Mouse (Mus musculus) liver, embryonic 14.5 days (tissue): ENCODE data around the gene Fam241b.

Experiments used
- CTCF ChIP-seq: IDR thresholded peaks from 2 replicates; pipeline ENCODE4 v1.5.1; 2016; ENCODE audit warnings: antibody characterized with exemption, low read depth, control low read depth
- EP300 ChIP-seq: IDR thresholded peaks from 2 replicates; pipeline ENCODE4 v1.6.1; 2016; ENCODE audit warnings: antibody characterized with exemption, low read depth

GRCm38 (mm10) chr10:62060224-62060913, 83.4 kb downstream of the Fam241b start:
- TF ChIP-seq CTCF (no peak), EP300 (no peak)
